Mouse (Mus musculus) adrenal gland, adult 8-10 months (tissue): Measurements from ENCODE around the gene Ift46. TPM values are rescaled to one million over a fixed set of nuclear protein-coding genes. Genes with fewer than 3 reads are reported as not detected.
A peak's percentile ranks its signal among the peaks of the same experiment; 100 is the strongest.

Source experiments
- DNase-seq: peaks from one replicate; pipeline ENCODE4 v3.0.0; 2022
- total RNA-seq, 4 experiments: library from RNA; stranded (reverse); gene quantifications; 2 replicates each; pipeline ENCODE4 v1.2.4; 2022

Gene Ift46
- total RNA-seq, 4 experiments from 2014 or later: 77.7 to 116 (median 99.6) TPM

DNA sequence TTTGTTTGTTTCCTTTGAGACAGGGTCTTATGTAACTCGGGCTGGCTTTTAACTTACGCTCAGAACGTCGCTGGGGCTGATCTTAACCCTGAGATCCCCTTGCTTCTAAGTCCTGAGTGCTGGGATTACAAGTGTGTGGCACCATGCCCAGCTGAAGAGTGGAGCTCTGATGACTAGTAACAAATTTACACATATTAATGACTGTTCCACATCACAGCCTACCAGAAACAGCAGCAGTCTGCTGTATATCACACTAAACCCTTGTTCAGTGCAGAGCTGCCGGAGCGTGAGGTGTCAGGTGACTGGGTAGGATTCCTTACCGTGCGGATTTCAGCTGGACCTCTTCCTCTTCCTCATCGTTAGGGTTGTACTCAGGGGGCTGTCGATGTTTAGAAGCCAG lies 42.6 kb downstream of the Ift46 start:
- no peak for DNase-seq

DNA sequence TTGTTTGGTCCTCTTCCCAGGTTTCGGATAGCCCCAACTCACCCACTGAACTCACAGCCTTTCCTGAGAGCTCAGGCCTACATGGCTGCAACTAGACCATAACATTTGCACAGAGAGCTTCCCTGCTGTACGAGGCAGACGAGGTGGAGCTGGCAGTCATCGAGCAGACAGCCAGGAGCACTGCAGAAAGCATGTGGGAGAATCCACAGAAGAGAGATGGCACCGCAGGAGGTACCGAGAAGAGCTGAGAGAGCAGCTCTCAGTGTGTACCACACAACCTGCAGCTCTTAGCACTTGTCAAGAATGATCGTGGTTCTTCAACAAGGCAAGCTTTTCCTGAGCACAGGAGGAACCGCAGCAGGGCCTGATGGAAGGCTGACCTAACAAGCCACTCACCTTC lies 46.5 kb downstream of the Ift46 start:
- no peak for DNase-seq

DNA sequence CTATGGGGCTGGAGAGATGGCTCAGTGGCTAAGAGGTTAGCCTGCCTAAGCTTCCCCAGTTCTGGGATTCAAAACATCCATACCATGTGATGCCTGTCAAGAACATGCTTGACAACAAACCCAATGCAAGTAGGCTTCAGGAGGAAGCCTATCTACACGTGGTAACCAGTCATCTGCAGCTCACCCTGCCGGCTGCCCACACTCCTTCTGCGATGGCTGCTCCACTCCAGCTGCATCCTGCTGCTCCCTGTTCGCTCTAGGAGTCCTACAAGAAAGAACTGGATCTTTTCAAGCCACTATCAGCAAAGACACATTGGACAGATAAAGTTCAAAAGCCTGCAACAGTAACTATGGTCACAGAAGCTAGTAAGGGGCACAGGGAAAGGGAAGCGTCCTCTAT lies 49.8 kb downstream of the Ift46 start:
- no peak for DNase-seq

DNA sequence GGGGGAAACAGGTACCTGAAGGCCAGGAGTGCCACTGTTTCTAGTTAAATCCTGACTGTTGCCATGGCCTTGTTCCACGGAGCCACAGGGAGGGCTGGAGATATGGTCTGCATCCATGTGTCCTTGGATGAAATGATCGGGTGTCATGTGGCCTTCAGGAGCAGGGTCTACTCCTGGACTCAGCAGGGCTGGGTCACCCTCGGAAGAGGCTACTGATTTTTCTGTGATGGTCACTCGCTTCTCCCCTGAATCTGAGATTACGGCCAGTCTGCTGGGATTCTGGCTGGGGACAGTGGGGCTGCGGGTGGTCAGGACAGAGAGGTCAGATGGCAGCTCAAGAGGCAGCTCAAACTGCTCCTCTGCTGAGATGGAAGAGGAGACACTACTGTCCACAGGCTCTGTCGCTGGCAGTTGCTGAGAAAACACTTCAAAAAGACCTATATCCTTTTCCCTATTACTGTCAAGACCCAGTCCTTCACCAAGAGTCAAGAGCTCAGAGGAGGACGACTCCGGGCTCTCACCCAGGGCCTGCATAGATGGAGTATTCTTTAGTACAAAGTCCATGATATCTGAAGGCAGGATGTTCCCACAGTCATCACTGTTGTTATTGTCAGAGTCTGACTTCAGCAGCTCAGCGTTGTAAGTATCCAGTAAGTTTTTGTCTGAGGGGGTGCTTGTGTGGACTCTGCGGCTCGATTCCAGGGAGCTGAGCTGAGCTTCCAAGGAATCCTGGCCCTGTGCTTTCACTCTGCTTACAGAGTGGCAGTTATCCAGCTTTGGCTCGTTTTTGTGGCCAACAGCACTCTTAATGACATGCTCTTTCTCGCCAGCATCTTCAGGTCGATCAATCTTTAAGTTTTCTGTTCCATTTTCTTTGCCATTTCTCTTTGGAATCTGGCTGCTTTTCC lies 52.5 kb downstream of the Ift46 start:
- no peak for DNase-seq

DNA sequence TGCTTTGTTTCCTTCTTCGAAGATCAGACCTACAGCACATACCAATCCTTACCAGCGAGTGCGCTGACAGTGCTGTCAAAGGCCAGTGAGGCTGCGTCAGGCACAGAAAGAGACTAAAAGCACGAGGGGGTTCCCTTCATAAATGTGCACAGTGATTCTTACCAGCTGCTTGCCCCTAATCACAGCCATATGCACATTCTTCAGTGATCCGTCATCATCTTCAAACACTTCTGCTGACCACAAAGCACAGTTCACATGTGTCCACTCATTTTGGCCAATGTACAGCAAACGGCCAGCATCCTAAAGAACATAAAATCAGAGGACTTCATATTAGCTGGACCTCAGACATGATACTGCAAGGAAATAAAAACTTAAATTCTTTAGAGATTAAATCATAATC lies 59.0 kb downstream of the Ift46 start:
- DNase-seq: no peak

DNA sequence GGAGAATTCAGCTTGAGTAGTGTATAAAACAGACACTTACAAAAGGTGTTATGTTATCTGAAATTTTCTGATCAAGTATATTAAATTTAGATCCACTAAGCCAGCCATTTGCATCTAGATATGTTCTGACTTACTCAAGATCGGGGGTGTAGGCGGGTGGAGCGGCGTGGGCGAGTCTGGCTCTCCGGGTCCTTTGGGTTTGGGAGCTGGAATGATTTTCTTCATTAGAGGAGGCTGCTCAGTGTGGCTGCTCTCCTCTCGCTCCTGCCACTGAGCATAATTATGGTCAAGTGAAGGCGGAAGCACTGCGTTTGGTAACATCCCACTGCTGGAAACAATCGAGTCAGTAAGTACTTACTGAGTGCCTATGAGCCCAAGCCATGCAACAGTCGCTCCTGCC lies 61.2 kb downstream of the Ift46 start:
- no peak for DNase-seq

DNA sequence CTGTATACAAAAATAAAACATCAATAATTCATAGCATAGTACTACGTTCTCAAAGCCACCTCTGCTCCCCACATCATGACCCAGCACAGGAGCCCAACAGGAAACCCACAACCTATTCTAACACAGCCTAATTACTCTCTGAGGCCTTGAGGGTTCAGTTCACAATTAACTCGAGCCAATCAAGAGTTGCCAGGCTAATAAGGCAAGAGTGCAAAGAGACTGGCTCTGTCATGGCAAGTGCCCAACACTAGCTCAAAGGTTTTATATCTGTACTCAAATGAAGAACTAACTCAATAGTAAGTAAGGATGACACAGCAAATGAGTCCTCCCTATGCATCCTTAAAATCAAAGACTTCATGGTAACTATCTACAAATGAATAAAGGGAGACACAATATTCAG lies 62.8 kb downstream of the Ift46 start:
- DNase-seq: no peak

DNA sequence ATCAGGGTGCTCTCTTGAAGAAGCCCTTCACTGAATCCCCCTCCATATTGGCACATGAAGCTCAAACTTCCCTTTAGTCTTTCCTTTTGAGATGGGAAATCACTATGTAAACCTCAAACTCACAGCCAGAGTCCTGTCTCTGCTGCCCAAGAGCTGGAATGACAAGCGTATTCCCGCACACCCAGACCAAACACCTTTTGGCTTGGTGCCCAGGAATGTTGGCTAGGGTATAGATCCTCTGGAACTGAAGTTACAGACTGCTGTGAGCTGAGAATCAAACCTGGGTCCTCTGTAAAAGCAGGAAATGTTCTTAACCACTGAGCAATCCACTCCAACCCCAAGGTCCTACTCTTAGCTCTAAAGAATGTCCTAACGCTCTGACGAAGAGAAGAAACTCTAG lies 64.6 kb downstream of the Ift46 start:
- DNase-seq: no peak

DNA sequence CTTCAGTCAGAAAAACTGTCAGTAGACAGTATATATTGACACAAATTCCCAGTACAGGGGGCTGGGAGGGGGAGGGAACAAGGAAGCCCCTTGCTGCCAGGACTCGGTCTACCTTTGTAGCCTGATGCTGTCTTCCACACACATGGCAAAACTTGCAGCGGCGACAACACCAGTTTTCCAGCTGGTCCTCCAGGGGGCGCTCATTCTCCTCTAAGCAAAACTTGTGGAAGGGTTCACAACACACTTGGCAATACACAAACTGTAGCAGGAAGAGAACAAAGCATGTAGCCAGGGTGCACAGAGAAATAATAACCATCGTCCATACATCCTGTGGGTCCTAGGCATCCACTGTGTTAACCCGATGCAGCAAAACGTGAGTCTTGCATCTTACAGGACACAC lies 68.7 kb downstream of the Ift46 start:
- peak; percentile 47 for DNase-seq

DNA sequence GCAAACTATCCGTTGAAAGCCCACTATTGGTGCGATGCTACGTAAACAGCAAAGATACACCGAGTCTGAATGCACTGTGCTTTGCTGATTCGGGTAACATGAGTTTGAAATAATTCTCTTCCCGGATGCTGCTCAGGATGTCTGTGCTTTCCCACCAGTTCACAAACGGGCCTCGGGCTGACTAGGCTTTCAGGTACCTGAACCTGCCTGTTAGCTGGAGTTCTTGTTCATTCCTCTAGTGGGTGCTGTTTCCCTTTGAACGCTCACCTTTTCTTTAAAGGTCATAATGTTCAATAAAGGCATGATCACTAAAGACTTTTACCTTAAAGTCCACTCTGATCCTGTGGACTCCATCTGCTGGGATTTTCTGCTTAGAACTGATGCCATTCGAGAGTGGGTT lies 73.5 kb downstream of the Ift46 start:
- no peak for DNase-seq

Other genes starting within 250 kb of the Ift46 start
- gene Cxcr5, start 206.0 kb upstream of the Ift46 start, total RNA-seq: under 1 TPM; 0.13 to 0.32 (median 0.18) TPM
- gene Ddx6, start 163.0 kb upstream of the Ift46 start, total RNA-seq: 100 to 1,000 TPM; 142 to 160 (median 152) TPM
- not detected for gene Treh, start 94.7 kb upstream of the Ift46 start, total RNA-seq
- 10 to 100 TPM; 31.7 to 64.7 (median 48.5) TPM for gene Phldb1, start 32.7 kb upstream of the Ift46 start, total RNA-seq
- gene Arcn1, start 63 bp upstream of the Ift46 start, total RNA-seq: 100 to 1,000 TPM; 172 to 185 (median 176) TPM
- gene Tmem25, start 31.4 kb downstream of the Ift46 start, total RNA-seq: 10 to 100 TPM in 1 of 4 experiments, 1 to 10 TPM in 3; 8.7 to 15.3 (median 9.4) TPM
- gene Ttc36, start 35.2 kb downstream of the Ift46 start, total RNA-seq: 1 to 10 TPM; 3.7 to 9.0 (median 5.5) TPM
- 10 to 100 TPM; 32.5 to 58.2 (median 41.4) TPM for gene Kmt2a, start 113.4 kb downstream of the Ift46 start, total RNA-seq
- 100 to 1,000 TPM; 346 to 533 (median 405) TPM for gene Atp5l, start 152.8 kb downstream of the Ift46 start, total RNA-seq
- 100 to 1,000 TPM in 2 of 4 experiments, 10 to 100 TPM in 2; 85.1 to 103 (median 98.7) TPM for gene Ube4a, start 197.7 kb downstream of the Ift46 start, total RNA-seq
- 1 to 10 TPM in 1 of 4 experiments, under 1 TPM in 2, not detected in 1; 0.52 to 1.3 (median 0.59) TPM for gene Cd3g, start 212.5 kb downstream of the Ift46 start, total RNA-seq
- gene Cd3d, start 213.9 kb downstream of the Ift46 start, total RNA-seq: under 1 TPM in 1 of 4 experiments, not detected in 3; 0.38 TPM
- 1 to 10 TPM in 3 of 4 experiments, under 1 TPM in 1; 0.56 to 2.7 (median 1.7) TPM for gene Cd3e, start 241.7 kb downstream of the Ift46 start, total RNA-seq